Mouse (Mus musculus) MEL (cell line): ENCODE measurements at regions not wholly inside any gene's neighbourhood (a gene's known extent, or its start where the extent isn't known, plus 50 kb on each side); places are given as distances from the start of the nearest gene placed in this dataset.

Experiments used
- DNase-seq: peaks from one replicate; pipeline ENCODE4 v3.0.0; 2011; ENCODE audit warnings: low read depth, low spot score
- H3K27ac ChIP-seq: 2 replicates; pipeline ENCODE4 v1.5.1; 2012; ENCODE audit warnings: low read depth, mild to moderate bottlenecking, control low read depth, low read length, moderate library complexity; ENCODE audit not compliant: control insufficient read depth
- H3K27me3 ChIP-seq, 2 experiments: fragments of 150-350 bp in 1 of 2; sonication (generic) in 1 of 2; 2 replicates each; pipeline ENCODE4 v1.6.1; 2012; ENCODE audit warnings: low read length in 2 of 2, mild to moderate bottlenecking in 2 of 2, improper control_type of control experiment in 1 of 2, moderate library complexity in 1 of 2; ENCODE audit not compliant: insufficient read depth in 2 of 2, control insufficient read depth in 1 of 2
- H3K36me3 ChIP-seq, 2 experiments: 2 replicates each; pipeline ENCODE4 v1.6.1; 2012 to 2014; ENCODE audit warnings: low read length in 2 of 2, improper control_type of control experiment in 1 of 2, inconsistent platforms in 1 of 2, mild to moderate bottlenecking in 1 of 2; ENCODE audit not compliant: insufficient read depth in 2 of 2, control insufficient read depth in 1 of 2
- H3K4me1 ChIP-seq, 2 experiments: fragments of 150-350 bp in 1 of 2; sonication (generic) in 1 of 2; 2 replicates each; pipeline ENCODE4 v1.6.1; 2012; ENCODE audit warnings: low read length in 2 of 2, improper control_type of control experiment in 1 of 2, mild to moderate bottlenecking in 1 of 2; ENCODE audit not compliant: insufficient read depth in 2 of 2, control insufficient read depth in 1 of 2
- H3K4me3 ChIP-seq, 2 experiments: fragments of 150-350 bp in 1 of 2; sonication (generic) in 1 of 2; 2 replicates each; pipeline ENCODE4 v1.5.1; 2012; ENCODE audit warnings: low read depth in 2 of 2, low read length in 2 of 2, mild to moderate bottlenecking in 2 of 2, moderate library complexity in 2 of 2, control low read depth in 1 of 2, improper control_type of control experiment in 1 of 2; ENCODE audit not compliant: control insufficient read depth in 1 of 2, insufficient read depth in 1 of 2
- H3K79me2 ChIP-seq: 2 replicates; pipeline ENCODE4 v1.6.1; 2012; ENCODE audit warnings: mild to moderate bottlenecking, low read length, moderate library complexity; ENCODE audit not compliant: control insufficient read depth, poor library complexity, insufficient read depth
- H3K9ac ChIP-seq: 2 replicates; pipeline ENCODE4 v1.6.1; 2012; ENCODE audit warnings: low read depth, mild to moderate bottlenecking, control low read depth, low read length, moderate library complexity; ENCODE audit not compliant: control insufficient read depth, poor library complexity, severe bottlenecking
- H3K9me3 ChIP-seq: fragments of 150-350 bp; sonication (generic); replicated peaks from 2 replicates; pipeline ENCODE4 v1.6.1; 2012; ENCODE audit warnings: mild to moderate bottlenecking, low read length, improper control_type of control experiment, moderate library complexity; ENCODE audit not compliant: insufficient read depth
- CHD1 ChIP-seq: IDR thresholded peaks from 2 replicates; pipeline ENCODE4 v1.6.1; 2012; ENCODE audit warnings: low read depth, mild to moderate bottlenecking, inconsistent platforms, low read length, improper control_type of control experiment
- CHD2 ChIP-seq: IDR thresholded peaks from 2 replicates; pipeline ENCODE4 v1.6.1; 2011; ENCODE audit warnings: low read length, improper control_type of control experiment
- CTCF ChIP-seq, 3 experiments: IDR thresholded peaks in 2 of 3; conservative IDR thresholded peaks in 1 of 3; 2 replicates each; pipeline ENCODE4 v1.5.1; 2011 to 2012; ENCODE audit warnings: low read length in 3 of 3, low read depth in 2 of 3, mild to moderate bottlenecking in 2 of 3, improper control_type of control experiment in 1 of 3, inconsistent platforms in 1 of 3, mixed read lengths in 1 of 3, moderate library complexity in 1 of 3; ENCODE audit not compliant: control insufficient read depth in 1 of 3, insufficient read depth in 1 of 3, poor library complexity in 1 of 3, severe bottlenecking in 1 of 3
- E2F4 ChIP-seq: IDR thresholded peaks from 2 replicates; pipeline ENCODE4 v1.6.1; 2011; ENCODE audit warnings: low read depth, low read length, improper control_type of control experiment, borderline replicate concordance
- GABPA ChIP-seq: IDR thresholded peaks from 2 replicates; pipeline ENCODE4 v1.6.1; 2012; ENCODE audit warnings: low read depth, mild to moderate bottlenecking, inconsistent platforms, low read length, improper control_type of control experiment, moderate library complexity
- GATA1 ChIP-seq: IDR thresholded peaks from 2 replicates; pipeline ENCODE4 v1.6.1; 2011; ENCODE audit warnings: low read depth, low read length, improper control_type of control experiment
- HCFC1 ChIP-seq: IDR thresholded peaks from 2 replicates; pipeline ENCODE4 v1.6.1; 2012; ENCODE audit warnings: low read depth, mild to moderate bottlenecking, inconsistent platforms, low read length, improper control_type of control experiment, moderate library complexity
- JUND ChIP-seq: IDR thresholded peaks from 2 replicates; pipeline ENCODE4 v1.6.1; 2011; ENCODE audit warnings: low read depth, mild to moderate bottlenecking, improper control_type of control experiment, low read length
- MAX ChIP-seq: IDR thresholded peaks from 2 replicates; pipeline ENCODE4 v1.6.1; 2011; ENCODE audit warnings: low read length, improper control_type of control experiment
- MAZ ChIP-seq: IDR thresholded peaks from 2 replicates; pipeline ENCODE4 v1.6.1; 2012; ENCODE audit warnings: low read depth, mild to moderate bottlenecking, inconsistent platforms, low read length, improper control_type of control experiment
- MEF2A ChIP-seq: IDR thresholded peaks from 2 replicates; pipeline ENCODE4 v1.6.1; 2014; ENCODE audit warnings: low read depth, mild to moderate bottlenecking, inconsistent platforms, low read length, improper control_type of control experiment; ENCODE audit not compliant: poor library complexity, insufficient replicate concordance, severe bottlenecking; ENCODE audit errors: extremely low read depth
- MXI1 ChIP-seq: IDR thresholded peaks from 2 replicates; pipeline ENCODE4 v1.6.1; 2011; ENCODE audit warnings: mild to moderate bottlenecking, low read depth, low read length, improper control_type of control experiment
- POLR2AphosphoS2 ChIP-seq: IDR thresholded peaks from 2 replicates; pipeline ENCODE4 v1.6.1; 2011; ENCODE audit warnings: low read length, improper control_type of control experiment
- RAD21 ChIP-seq: IDR thresholded peaks from 2 replicates; pipeline ENCODE4 v1.6.1; 2011; ENCODE audit warnings: mild to moderate bottlenecking, low read depth, low read length, improper control_type of control experiment
- SMC3 ChIP-seq: IDR thresholded peaks from 2 replicates; pipeline ENCODE4 v1.6.1; 2011; ENCODE audit warnings: low read depth, low read length, improper control_type of control experiment
- TBP ChIP-seq: IDR thresholded peaks from 2 replicates; pipeline ENCODE4 v1.8.0; 2011; ENCODE audit warnings: low read depth, low read length, improper control_type of control experiment
- USF2 ChIP-seq, 2 experiments: IDR thresholded peaks; 2 replicates each; pipeline ENCODE4 v1.6.1; 2011 to 2012; ENCODE audit warnings: improper control_type of control experiment in 2 of 2, low read length in 2 of 2, borderline replicate concordance in 1 of 2, inconsistent platforms in 1 of 2, low read depth in 1 of 2, mild to moderate bottlenecking in 1 of 2; ENCODE audit not compliant: insufficient read depth in 1 of 2
- ZC3H11A ChIP-seq: IDR thresholded peaks from 2 replicates; pipeline ENCODE4 v1.6.1; 2012; ENCODE audit warnings: low read depth, mild to moderate bottlenecking, inconsistent platforms, low read length, improper control_type of control experiment
- ZNF384 ChIP-seq: IDR thresholded peaks from 2 replicates; pipeline ENCODE4 v1.6.1; 2012; ENCODE audit warnings: low read depth, mild to moderate bottlenecking, inconsistent platforms, low read length, improper control_type of control experiment

DNA sequence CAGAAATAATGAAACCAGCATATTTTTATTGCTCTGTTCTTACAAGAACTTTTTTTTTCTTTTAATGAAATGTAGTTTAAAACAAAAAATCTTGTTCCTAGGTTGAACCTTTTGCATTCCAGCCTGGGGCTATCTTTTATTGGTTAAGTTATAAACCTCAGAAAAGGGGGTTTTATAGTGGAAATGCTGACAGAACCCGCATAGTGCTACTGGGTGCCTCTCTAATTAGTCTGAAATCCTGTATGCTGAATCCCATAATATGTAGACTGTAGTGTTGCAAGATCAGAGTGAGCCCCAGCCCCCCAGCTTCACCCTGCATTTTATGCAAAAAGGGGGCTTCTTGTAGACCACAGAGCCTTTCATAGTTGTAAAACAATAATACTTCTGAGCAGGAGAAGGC, 164.4 kb upstream of the Atp5g3 start:
- no peak for DNase-seq
- no peaks in the 10 kb centered on the region for H3K9me3 ChIP-seq
- H3K79me2 ChIP-seq = no peaks in the 10 kb centered on the region
- H3K4me3 ChIP-seq = no peak overlapping the region
- H3K27me3 ChIP-seq = peaks cover 22 to 31% of the 10 kb centered on the region in 2 experiments
- H3K27ac ChIP-seq = no peak overlapping the region
- no peaks in the 10 kb centered on the region for H3K4me1 ChIP-seq
- no peaks in the 10 kb centered on the region for H3K36me3 ChIP-seq
- H3K9ac ChIP-seq = no peak overlapping the region
- no peak for TF ChIP-seq CHD1
- TF ChIP-seq CTCF (IDR thresholded peaks at IDR 0.05 in 2 of 3, conservative IDR thresholded peaks at IDR 0.05 in 1 of 3; ENCODE audit: control insufficient read depth in 1 of 3, insufficient read depth in 1 of 3, low read depth in 2 of 3, low read length in 3 of 3, poor library complexity in 1 of 3, severe bottlenecking in 1 of 3) = no peak
- no peak for TF ChIP-seq GATA1
- TF ChIP-seq MEF2A = no peak
- TF ChIP-seq E2F4 = no peak
- no peak for TF ChIP-seq HCFC1
- TF ChIP-seq MXI1 = no peak
- TF ChIP-seq RAD21 = no peak
- TF ChIP-seq TBP = no peak
- no peak for TF ChIP-seq USF2 (IDR thresholded peaks at IDR 0.05; ENCODE audit: borderline replicate concordance in 1 of 2, insufficient read depth in 1 of 2, low read depth in 1 of 2, low read length in 2 of 2)
- TF ChIP-seq POLR2AphosphoS2 = no peak
- TF ChIP-seq JUND = no peak
- TF ChIP-seq ZNF384 = no peak
- TF ChIP-seq MAX = no peak
- no peak for TF ChIP-seq CHD2
- TF ChIP-seq ZC3H11A = no peak
- no peak for TF ChIP-seq SMC3

DNA sequence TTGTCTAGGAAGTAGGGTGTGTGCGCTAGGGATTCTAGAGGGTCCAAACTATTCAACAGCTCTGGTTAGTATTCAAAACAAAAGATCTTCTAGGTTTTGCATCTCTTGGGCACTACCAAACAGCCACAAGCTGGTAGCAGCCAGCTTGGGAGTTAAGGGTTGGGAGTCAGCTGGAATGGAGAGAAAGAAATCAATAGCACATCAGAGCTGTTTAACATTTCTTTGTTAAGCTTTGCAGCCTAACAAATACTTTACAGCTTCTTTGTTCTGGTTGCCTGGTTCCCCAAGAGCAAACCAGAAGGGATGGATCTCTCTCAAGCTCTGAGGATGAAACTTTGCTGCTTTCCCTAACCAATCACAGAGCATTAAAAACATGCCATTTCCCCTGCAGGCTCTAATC, 162.3 kb upstream of the Atp5g3 start:
- no peaks in the 10 kb centered on the region for H3K36me3 ChIP-seq
- DNase-seq = no peak
- H3K27ac ChIP-seq = no peak overlapping the region
- H3K79me2 ChIP-seq = no peaks in the 10 kb centered on the region
- TF ChIP-seq POLR2AphosphoS2 = no peak
- TF ChIP-seq MEF2A = no peak
- TF ChIP-seq MAZ = no peak
- TF ChIP-seq GABPA = no peak
- no peak overlapping the region for H3K9ac ChIP-seq
- no peaks in the 10 kb centered on the region for H3K4me1 ChIP-seq
- H3K27me3 ChIP-seq = peaks cover 25 to 33% of the 10 kb centered on the region in 2 experiments
- no peaks in the 10 kb centered on the region for H3K9me3 ChIP-seq
- H3K4me3 ChIP-seq = no peak overlapping the region
